Mouse (Mus musculus) kidney, adult 2 months (tissue): ENCODE measurements around the gene Desi1.

Source experiments
- CTCF ChIP-seq: fragments of 200-500 bp; conservative IDR thresholded peaks from 2 replicates; pipeline ENCODE4 v1.5.1; 2011; ENCODE audit warnings: low read depth, mild to moderate bottlenecking, control low read depth, low read length, moderate library complexity, mixed read lengths; ENCODE audit not compliant: insufficient read depth, insufficient read length
- POLR2A ChIP-seq: fragments of 200-500 bp; IDR thresholded peaks from one replicate; pipeline ENCODE4 v1.6.1; 2011; ENCODE audit warnings: low read depth, low read length, control low read depth

- no peak for TF ChIP-seq CTCF
- no peak for TF ChIP-seq POLR2A
These were observed 84.6 kb downstream of the Desi1 start for GRCm38 (mm10) chr15:81949076-81949475.
